Mouse (Mus musculus) testis, adult 2 months (tissue): ENCODE data around the gene Nedd9.

Experiments
- CTCF ChIP-seq: fragments of 200-500 bp; IDR thresholded peaks from 2 replicates; pipeline ENCODE4 v1.5.1; 2012; ENCODE audit warnings: low read depth, mild to moderate bottlenecking, inconsistent platforms, low read length, moderate library complexity; ENCODE audit not compliant: control insufficient read depth, insufficient read depth, insufficient replicate concordance
- POLR2A ChIP-seq: fragments of 200-500 bp; IDR thresholded peaks from 2 replicates; pipeline ENCODE4 v1.6.1; 2012; ENCODE audit warnings: low read depth, mild to moderate bottlenecking, inconsistent platforms, low read length, moderate library complexity; ENCODE audit not compliant: control insufficient read depth

DNA sequence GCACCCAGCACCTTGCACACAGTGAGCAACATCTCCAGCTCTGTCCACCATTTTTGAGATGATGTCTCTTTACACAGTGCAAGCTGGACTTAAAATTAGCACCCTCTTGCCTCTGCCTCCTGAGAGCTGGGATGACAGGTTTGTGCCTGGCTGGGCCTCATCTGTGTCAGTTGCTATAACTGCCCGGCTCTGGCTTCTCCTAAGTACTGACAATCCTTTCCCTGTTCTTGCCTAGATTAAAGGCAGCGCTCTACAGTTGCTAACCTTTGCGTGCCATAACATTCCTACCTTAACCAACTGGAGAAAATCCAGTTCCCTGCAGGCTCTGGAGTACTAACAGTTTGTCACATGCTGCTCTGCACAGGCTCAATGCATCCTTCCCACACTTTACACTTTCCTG lies 77.9 kb downstream of the Nedd9 start:
- TF ChIP-seq POLR2A (no peak), CTCF (no peak)
